Mouse (Mus musculus) adipocyte (in vitro differentiated cells): ENCODE results near the gene Gm10719.
A peak's percentile ranks its signal among the peaks of the same experiment; 100 is the strongest.
"Not testable (repeated sequence)": the region's sequence is repeated elsewhere in the genome, so short reads cannot be mapped to it uniquely, and the experiment has no call there.

ENCODE experiments used
- DNase-seq: peaks from one replicate; pipeline ENCODE4 v3.0.0-alpha.2; 2016; ENCODE audit warnings: low spot score

Gene Gm10719

DNA sequence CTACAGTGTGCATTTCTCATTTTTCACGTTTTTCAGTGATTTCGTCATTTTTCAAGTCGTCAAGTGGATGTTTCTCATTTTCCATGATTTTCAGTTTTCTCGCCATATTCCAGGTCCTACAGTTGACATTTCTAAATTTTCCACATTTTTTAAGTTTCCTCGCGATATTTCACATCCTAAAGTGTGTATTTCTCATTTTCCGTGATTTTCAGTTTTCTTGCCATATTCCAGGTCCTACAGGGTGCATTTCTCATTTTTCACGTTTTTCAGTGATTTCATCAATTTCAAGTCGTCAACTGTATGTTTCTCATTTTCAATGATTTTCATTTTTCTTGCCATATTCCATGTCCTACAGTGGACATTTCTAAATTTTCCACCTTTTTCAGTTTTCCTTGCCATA lies at the start of gene Gm10719:
Gene Gm10719, plus strand, starts transcription at position 301 of the 400 bp plus-strand sequence.
- DNase-seq = not testable (repeated sequence)

DNA sequence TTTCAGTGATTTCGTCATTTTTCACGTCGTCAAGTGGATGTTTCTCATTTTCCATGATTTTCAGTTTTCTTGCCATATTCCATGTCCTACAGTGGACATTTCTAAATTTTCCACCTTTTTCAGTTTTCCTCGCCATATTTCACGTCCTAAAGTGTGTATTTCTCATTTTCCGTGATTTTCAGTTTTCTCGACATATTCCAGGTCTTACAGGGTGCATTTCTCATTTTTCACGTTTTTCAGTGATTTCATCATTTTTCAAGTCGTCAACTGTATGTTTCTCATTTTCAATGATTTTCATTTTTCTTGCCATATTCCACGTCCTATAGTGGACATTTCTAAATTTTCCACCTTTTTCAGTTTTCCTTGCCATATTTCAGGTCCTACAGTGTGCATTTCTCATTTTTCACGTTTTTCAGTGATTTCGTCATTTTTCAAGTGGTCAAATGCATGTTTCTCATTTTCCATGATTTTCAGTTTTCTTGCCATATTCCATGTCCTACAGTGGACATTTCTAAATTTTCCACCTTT lies 16.7 kb upstream of the Gm10719 start, which contains the start of gene Gm10722:
Gene Gm10722, plus strand, starts transcription at position 478 of the 528 bp plus-strand sequence.
- DNase-seq = peak; percentile 69

DNA sequence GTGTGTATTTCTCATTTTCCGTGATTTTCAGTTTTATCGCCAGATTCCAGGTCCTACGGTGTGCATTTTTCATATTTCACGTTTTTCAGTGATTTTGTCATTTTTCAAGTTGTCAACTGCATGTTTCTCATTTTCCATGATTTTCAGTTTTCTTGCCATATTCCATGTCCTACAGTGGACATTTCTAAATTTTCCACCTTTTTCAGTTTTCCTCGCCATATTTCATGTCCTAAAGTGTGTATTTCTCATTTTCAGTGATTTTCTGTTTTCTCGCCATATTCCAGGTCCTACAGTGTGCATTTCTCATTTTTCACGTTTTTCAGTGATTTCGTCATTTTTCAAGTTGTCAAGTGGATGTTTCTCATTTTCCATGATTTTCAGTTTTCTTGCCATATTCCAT lies 16.2 kb upstream of the Gm10719 start:
- DNase-seq = not testable (repeated sequence)

DNA sequence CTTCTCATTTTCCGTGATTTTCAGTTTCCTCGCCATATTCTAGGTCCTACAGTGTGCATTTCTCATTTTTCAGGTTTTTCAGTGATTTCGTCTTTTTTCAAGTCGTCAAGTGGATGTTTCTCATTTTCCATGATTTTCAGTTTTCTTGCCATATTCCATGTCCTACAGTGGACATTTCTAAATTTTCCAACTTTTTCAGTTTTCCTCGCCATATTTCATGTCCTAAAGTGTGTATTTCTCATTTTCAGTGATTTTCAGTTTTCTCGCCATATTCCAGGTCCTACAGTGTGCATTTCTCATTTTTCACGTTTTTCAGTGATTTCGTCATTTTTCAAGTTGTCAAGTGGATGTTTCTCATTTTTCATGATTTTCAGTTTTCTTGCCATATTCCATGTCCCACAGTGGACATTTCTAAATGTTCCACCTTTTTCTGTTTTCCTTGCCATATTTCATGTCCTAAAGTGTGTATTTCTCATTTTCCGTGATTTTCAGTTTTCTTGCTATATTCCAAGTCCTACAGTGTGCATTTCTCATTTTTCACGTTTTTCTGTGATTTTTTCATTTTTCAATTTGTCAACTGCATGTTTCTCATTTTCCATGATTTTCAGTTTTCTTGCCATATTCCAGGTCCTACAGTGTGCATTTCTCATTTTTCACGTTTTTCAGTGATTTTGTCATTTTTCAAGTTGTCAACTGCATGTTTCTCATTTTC lies 15.1 kb upstream of the Gm10719 start:
- peak; percentile 25 for DNase-seq

DNA sequence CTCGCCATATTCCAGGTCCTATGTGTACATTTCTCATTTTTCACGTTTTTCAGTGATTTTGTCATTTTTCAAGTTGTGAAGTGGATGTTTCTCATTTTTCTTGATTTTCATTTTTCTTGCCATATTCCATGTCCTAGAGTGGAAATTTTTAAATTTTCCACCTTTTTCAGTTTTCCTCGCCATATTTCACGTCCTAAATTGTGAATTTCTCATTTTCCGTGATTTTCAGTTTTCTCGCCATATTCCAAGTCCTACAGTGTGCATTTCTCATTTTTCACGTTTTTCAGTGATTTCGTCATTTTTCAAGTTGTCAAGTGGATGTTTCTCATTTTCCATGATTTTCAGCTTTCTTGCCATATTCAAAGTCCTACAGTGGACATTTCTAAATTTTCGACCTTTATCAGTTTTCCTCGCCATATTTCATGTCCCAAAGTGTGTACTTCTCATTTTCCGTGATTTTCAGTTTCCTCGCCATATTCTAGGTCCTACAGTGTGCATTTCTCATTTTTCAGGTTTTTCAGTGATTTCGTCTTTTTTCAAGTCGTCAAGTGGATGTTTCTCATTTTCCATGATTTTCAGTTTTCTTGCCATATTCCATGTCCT lies 14.3 kb upstream of the Gm10719 start, which contains the start of gene Gm11168:
Gene Gm11168, plus strand, starts transcription at position 553 of the 603 bp plus-strand sequence.
- not testable (repeated sequence) for DNase-seq

DNA sequence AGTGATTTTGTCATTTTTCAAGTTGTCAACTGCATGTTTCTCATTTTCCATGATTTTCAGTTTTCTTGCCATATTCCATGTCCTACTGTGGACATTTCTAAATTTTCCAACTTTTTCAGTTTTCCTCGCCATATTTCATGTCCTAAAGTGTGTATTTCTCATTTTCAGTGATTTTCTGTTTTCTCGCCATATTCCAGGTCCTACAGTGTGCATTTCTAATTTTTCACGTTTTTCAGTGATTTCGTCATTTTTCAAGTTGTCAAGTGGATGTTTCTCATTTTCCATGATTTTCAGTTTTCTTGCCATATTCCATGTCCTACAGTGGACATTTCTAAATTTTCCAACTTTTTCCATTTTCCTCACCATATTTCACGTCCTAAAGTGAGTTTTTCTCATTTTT lies 11.0 kb upstream of the Gm10719 start:
- DNase-seq = not testable (repeated sequence)

DNA sequence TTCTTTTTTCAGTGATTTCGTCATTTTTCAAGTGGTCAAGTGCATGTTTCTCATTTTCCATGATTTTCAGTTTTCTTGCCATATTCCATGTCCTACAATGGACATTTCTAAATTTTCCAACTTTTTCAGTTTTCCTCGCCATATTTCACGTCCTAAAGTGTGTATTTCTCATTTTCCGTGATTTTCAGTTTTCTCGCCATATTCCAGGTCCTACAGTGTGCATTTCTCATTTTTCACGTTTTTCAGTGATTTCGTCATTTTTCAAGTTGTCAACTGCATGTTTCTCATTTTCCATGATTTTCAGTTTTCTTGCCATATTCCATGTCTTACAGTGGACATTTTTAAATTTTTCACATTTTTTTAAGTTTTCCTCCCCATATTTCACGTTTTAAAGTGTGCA lies 10.6 kb upstream of the Gm10719 start:
- DNase-seq = not testable (repeated sequence)

DNA sequence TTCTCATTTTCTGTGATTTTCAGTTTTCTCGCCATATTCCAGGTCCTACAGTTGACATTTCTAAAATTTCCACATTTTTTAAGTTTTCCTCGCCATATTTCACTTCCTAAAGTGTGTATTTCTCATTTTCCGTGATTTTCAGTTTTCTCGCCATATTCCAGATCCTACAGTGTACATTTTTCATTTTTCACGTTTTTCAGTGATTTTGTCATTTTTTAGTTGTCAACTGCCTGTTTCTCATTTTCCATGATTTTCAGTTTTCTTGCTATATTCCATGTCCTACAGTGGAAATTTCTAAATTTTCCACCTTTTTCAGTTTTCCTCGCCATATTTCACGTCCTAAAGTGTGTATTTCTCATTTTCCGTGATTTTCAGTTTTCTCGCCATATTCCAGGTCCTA lies 9.9 kb upstream of the Gm10719 start:
- peak; percentile 39 for DNase-seq

DNA sequence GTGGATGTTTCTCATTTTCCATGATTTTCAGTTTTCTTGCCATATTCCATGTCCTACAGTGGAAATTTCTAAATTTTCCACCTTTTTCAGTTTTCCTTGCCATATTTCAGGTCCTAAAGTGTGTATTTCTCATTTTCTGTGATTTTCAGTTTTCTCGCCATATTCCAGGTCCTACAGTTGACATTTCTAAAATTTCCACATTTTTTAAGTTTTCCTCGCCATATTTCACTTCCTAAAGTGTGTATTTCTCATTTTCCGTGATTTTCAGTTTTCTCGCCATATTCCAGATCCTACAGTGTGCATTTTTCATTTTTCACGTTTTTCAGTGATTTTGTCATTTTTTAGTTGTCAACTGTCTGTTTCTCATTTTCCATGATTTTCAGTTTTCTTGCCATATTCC lies 7.9 kb upstream of the Gm10719 start:
- not testable (repeated sequence) for DNase-seq

DNA sequence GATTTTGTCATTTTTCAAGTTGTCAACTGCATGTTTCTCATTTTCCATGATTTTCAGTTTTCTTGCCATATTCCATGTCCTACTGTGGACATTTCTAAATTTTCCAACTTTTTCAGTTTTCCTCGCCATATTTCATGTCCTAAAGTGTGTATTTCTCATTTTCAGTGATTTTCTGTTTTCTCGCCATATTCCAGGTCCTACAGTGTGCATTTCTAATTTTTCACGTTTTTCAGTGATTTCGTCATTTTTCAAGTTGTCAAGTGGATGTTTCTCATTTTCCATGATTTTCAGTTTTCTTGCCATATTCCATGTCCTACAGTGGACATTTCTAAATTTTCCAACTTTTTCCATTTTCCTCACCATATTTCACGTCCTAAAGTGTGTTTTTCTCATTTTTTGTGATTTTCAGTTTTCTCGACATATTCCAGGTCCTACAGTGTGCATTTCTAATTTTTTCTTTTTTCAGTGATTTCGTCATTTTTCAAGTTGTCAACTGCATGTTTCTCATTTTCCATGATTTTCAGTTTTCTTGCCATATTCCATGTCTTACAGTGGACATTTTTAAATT lies 5.1 kb upstream of the Gm10719 start:
- DNase-seq = not testable (repeated sequence)

DNA sequence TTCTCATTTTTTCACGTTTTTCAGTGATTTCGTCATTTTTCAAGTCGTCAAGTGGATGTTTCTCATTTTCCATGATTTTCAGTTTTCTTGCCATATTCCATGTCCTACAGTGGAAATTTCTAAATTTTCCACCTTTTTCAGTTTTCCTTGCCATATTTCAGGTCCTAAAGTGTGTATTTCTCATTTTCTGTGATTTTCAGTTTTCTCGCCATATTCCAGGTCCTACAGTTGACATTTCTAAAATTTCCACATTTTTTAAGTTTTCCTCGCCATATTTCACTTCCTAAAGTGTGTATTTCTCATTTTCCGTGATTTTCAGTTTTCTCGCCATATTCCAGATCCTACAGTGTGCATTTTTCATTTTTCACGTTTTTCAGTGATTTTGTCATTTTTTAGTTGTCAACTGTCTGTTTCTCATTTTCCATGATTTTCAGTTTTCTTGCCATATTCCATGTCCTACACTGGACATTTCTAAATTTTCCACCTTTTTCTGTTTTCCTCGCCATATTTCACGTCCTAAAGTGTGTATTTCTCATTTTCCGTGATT lies 4.4 kb upstream of the Gm10719 start, which contains the start of gene Gm10721:
Gene Gm10721, plus strand, starts transcription at position 408 of the 547 bp plus-strand sequence.
- DNase-seq = not testable (repeated sequence)

DNA sequence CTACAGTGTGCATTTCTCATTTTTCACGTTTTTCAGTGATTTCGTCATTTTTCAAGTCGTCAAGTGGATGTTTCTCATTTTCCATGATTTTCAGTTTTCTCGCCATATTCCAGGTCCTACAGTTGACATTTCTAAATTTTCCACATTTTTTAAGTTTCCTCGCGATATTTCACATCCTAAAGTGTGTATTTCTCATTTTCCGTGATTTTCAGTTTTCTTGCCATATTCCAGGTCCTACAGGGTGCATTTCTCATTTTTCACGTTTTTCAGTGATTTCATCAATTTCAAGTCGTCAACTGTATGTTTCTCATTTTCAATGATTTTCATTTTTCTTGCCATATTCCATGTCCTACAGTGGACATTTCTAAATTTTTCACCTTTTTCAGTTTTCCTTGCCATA lies 1.9 kb upstream of the Gm10719 start, which contains the start of gene Gm10720:
Gene Gm10720, plus strand, starts transcription at position 301 of the 400 bp plus-strand sequence.
- not testable (repeated sequence) for DNase-seq

DNA sequence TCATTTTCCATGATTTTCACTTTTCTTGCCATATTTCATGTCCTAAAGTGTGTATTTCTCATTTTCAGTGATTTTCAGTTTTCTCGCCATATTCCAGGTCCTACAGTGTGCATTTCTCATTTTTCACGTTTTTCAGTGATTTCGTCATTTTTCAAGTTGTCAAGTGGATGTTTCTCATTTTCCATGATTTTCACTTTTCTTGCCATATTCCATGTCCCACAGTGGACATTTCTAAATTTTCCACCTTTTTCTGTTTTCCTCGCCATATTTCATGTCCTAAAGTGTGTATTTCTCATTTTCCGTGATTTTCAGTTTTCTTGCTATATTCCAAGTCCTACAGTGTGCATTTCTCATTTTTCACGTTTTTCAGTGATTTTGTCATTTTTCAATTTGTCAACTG lies 1.3 kb upstream of the Gm10719 start:
- not testable (repeated sequence) for DNase-seq

DNA sequence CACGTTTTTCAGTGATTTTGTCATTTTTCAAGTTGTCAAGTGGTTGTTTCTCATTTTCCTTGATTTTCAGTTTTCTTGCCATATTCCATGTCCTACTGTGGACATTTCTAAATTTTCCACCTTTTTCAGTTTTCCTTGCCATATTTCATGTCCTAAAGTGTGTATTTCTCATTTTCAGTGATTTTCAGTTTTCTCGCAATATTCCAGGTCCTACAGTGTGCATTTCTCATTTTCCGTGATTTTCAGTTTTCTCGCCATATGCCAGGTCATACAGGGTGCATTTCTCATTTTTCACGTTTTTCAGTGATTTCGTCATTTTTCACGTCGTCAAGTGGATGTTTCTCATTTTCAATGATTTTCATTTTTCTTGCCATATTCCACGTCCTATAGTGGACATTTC lies 1.7 kb downstream of the Gm10719 start:
- DNase-seq = not testable (repeated sequence)

DNA sequence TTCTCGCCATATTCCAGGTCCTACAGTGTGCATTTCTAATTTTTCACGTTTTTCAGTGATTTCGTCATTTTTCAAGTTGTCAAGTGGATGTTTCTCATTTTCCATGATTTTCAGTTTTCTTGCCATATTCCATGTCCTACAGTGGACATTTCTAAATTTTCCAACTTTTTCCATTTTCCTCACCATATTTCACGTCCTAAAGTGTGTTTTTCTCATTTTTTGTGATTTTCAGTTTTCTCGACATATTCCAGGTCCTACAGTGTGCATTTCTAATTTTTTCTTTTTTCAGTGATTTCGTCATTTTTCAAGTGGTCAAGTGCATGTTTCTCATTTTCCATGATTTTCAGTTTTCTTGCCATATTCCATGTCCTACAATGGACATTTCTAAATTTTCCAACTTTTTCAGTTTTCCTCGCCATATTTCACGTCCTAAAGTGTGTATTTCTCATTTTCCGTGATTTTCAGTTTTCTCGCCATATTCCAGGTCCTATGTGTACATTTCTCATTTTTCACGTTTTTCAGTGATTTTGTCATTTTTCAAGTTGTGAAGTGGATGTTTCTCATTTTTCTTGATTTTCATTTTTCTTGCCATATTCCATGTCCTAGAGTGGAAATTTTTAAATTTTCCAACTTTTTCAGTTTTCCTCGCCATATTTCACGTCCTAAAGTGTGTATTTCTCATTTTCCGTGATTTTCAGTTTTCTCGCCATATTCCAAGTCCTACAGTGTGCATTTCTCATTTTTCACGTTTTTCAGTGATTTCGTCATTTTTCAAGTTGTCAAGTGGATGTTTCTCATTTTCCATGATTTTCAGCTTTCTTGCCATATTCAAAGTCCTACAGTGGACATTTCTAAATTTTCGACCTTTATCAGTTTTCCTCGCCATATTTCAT lies 2.9 kb downstream of the Gm10719 start:
- DNase-seq = not testable (repeated sequence)

DNA sequence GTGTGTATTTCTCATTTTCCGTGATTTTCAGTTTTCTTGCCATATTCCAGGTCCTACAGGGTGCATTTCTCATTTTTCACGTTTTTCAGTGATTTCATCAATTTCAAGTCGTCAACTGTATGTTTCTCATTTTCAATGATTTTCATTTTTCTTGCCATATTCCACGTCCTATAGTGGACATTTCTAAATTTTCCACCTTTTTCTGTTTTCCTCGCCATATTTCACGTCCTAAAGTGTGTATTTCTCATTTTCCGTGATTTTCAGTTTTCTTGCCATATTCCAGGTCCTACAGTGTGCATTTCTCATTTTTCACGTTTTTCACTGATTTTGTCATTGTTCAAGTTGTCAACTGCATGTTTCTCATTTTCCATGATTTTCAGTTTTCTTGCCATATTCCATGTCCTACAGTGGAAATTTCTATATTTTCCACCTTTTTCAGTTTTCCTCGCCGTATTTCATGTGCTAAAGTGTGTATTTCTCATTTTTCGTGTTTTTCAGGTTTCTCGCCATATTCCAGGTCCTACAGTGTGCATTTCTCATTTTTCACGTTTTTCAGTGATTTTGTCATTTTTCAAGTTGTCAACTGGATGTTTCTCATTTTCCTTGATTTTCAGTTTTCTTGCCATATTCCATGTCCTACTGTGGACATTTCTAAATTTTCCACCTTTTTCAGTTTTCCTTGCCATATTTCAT lies 5.3 kb downstream of the Gm10719 start:
- DNase-seq = peak; percentile 33

DNA sequence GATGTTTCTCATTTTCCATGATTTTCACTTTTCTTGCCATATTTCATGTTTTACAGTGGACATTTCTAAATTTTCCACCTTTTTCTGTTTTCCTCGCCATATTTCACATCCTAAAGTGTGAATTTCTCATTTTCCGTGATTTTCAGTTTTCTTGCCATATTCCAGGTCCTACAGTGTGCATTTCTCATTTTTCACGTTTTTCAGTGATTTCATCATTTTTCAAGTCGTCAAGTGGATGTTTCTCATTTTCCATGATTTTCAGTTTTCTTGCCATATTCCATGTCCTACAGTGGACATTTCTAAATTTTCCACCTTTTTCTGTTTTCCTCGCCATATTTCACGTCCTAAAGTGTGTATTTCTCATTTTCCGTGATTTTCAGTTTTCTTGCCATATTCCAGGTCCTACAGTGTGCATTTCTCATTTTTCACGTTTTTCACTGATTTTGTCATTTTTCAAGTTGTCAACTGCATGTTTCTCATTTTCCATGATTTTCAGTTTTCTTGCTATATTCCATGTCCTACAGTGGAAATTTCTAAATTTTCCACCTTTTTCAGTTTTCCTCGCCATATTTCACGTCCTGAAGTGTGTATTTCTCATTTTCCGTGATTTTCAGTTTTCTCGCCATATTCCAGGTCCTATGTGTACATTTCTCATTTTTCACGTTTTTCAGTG lies 6.2 kb downstream of the Gm10719 start, which contains the start of gene Gm10718:
Gene Gm10718, plus strand, starts transcription at position 236 of the 673 bp plus-strand sequence.
- DNase-seq = not testable (repeated sequence)

DNA sequence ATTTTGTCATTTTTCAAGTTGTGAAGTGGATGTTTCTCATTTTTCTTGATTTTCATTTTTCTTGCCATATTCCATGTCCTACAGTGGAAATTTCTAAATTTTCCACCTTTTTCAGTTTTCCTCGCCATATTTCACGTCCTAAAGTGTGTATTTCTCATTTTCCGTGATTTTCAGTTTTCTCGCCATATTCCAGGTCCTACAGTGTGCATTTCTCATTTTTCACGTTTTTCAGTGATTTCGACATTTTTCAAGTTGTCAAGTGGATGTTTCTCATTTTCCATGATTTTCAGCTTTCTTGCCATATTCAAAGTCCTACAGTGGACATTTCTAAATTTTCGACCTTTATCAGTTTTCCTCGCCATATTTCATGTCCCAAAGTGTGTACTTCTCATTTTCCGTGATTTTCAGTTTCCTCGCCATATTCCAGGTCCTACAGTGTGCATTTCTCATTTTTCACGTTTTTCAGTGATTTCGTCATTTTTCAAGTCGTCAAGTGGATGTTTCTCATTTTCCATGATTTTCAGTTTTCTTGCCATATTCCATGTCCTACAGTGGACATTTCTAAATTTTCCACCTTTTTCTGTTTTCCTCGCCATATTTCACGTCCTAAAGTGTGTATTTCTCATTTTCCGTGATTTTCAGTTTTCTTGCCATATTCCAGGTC lies 6.9 kb downstream of the Gm10719 start:
- not testable (repeated sequence) for DNase-seq

DNA sequence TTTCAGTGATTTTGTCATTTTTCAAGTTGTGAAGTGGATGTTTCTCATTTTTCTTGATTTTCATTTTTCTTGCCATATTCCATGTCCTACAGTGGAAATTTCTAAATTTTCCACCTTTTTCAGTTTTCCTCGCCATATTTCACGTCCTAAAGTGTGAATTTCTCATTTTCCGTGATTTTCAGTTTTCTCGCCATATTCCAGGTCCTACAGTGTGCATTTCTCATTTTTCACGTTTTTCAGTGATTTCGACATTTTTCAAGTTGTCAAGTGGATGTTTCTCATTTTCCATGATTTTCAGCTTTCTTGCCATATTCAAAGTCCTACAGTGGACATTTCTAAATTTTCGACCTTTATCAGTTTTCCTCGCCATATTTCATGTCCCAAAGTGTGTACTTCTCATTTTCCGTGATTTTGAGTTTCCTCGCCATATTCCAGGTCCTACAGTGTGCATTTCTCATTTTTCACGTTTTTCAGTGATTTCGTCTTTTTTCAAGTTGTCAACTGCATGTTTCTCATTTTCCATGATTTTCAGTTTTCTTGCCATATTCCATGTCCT lies 7.8 kb downstream of the Gm10719 start, which contains the start of gene Gm10717:
Gene Gm10717, plus strand, starts transcription at position 506 of the 556 bp plus-strand sequence.
- not testable (repeated sequence) for DNase-seq
